Mouse (Mus musculus) C2C12 (cell line): ENCODE results near the gene Usb1. TPM values are rescaled to one million over a fixed set of nuclear protein-coding genes. Genes with fewer than 3 reads are reported as not detected.

Source experiments
- H3K27me3 ChIP-seq: one replicate; pipeline ENCODE4 v1.6.1; 2011; ENCODE audit not compliant: control insufficient read depth, insufficient read depth, insufficient read length
- H3K36me3 ChIP-seq: one replicate; pipeline ENCODE4 v1.6.1; 2011; ENCODE audit not compliant: control insufficient read depth, insufficient read depth
- H3K4me3 ChIP-seq: one replicate; pipeline ENCODE4 v1.5.1; 2011; ENCODE audit warnings: mild to moderate bottlenecking, control low read depth; ENCODE audit not compliant: poor library complexity, insufficient read depth, severe bottlenecking
- H3K79me2 ChIP-seq: one replicate; pipeline ENCODE4 v1.6.1; 2011; ENCODE audit not compliant: control insufficient read depth, insufficient read depth
- H3K79me3 ChIP-seq: one replicate; pipeline ENCODE4 v1.6.1; 2011; ENCODE audit warnings: low read depth, control low read depth
- H3ac ChIP-seq: one replicate; pipeline ENCODE3; 2011; ENCODE audit warnings: low read depth; ENCODE audit not compliant: control insufficient read depth, insufficient read length
- CEBPB ChIP-seq: IDR thresholded peaks from one replicate; pipeline ENCODE4 v1.6.1; 2011; ENCODE audit warnings: low read depth, mild to moderate bottlenecking, control low read depth, moderate library complexity
- CTCF ChIP-seq: IDR thresholded peaks from one replicate; pipeline ENCODE4 v1.5.1; 2011; ENCODE audit not compliant: control insufficient read depth, insufficient read depth, insufficient read length
- FOSL1 ChIP-seq: IDR thresholded peaks from one replicate; pipeline ENCODE4 v1.8.0; 2011; ENCODE audit warnings: mild to moderate bottlenecking, low read length; ENCODE audit not compliant: poor library complexity, insufficient read depth, severe bottlenecking
- MAX ChIP-seq: IDR thresholded peaks from one replicate; pipeline ENCODE4 v1.6.1; 2011; ENCODE audit warnings: mild to moderate bottlenecking, control low read depth
- MYOD1 ChIP-seq: IDR thresholded peaks from one replicate; pipeline ENCODE4 v1.6.1; 2011; ENCODE audit warnings: low read depth; ENCODE audit not compliant: control insufficient read depth, insufficient read length
- MYOG ChIP-seq: IDR thresholded peaks from one replicate; pipeline ENCODE4 v1.6.1; 2011; ENCODE audit not compliant: control insufficient read depth, insufficient read length; ENCODE audit errors: extremely low read depth
- USF1 ChIP-seq: IDR thresholded peaks from one replicate; pipeline ENCODE4 v1.6.1; 2011; ENCODE audit warnings: low read depth, mild to moderate bottlenecking, control low read depth, moderate library complexity
- polyA plus RNA-seq: library from polyadenylated mRNA; unstranded; fragments of >200 nt; fragmentation: generic; extraction: Trizol; gene quantifications from one replicate; pipeline ENCODE4 v1.2.1, GENCODE M21; 2012; ENCODE audit warnings: missing spikeins

Usb1 gene
- polyA plus RNA-seq, 1 experiment, result 38.1 TPM

- Histone ChIP-seq H3K36me3 (no peaks in the 10 kb centered on the region), H3K79me3 (no peaks in the 10 kb centered on the region), H3ac (no peak overlapping the region), H3K27me3 (no peaks in the 10 kb centered on the region), H3K79me2 (no peaks in the 10 kb centered on the region), H3K4me3 (no peak overlapping the region)
- no peak for TF ChIP-seq MAX
- TF ChIP-seq USF1, result no peak
- no peak for TF ChIP-seq MYOD1
- no peak for TF ChIP-seq MYOG
- no peak for TF ChIP-seq CEBPB
- TF ChIP-seq FOSL1, result no peak
- TF ChIP-seq CTCF, result no peak
Measured at GRCm38 (mm10) chr8:95391101-95391500, 59.0 kb downstream of the Usb1 start.

- Histone ChIP-seq H3K79me2 (no peaks in the 10 kb centered on the region), H3ac (no peak overlapping the region), H3K27me3 (no peaks in the 10 kb centered on the region), H3K36me3 (no peaks in the 10 kb centered on the region), H3K4me3 (no peak overlapping the region), H3K79me3 (no peaks in the 10 kb centered on the region)
- TF ChIP-seq CEBPB (no peak), MAX (no peak), FOSL1 (no peak), CTCF (no peak), MYOG (no peak), USF1 (no peak), MYOD1 (no peak)
Measured at GRCm38 (mm10) chr8:95392604-95393003, 60.5 kb downstream of the Usb1 start.

GRCm38 (mm10) chr8:95395186-95395918, 63.3 kb downstream of the Usb1 start:
- Histone ChIP-seq H3ac (no peak overlapping the region), H3K79me3 (no peaks in the 10 kb centered on the region), H3K36me3 (no peaks in the 10 kb centered on the region), H3K27me3 (no peaks in the 10 kb centered on the region), H3K4me3 (no peak overlapping the region), H3K79me2 (no peaks in the 10 kb centered on the region)
- TF ChIP-seq CTCF (no peak), CEBPB (no peak), USF1 (no peak), MYOD1 (no peak), MAX (no peak), FOSL1 (no peak), MYOG (no peak)

- Histone ChIP-seq H3K36me3 (no peaks in the 10 kb centered on the region), H3K79me3 (no peaks in the 10 kb centered on the region), H3K4me3 (no peak overlapping the region), H3K79me2 (no peaks in the 10 kb centered on the region), H3K27me3 (no peaks in the 10 kb centered on the region), H3ac (no peak overlapping the region)
- TF ChIP-seq USF1 (peak; percentile 26), CTCF (no peak)
Measured at GRCm38 (mm10) chr8:95396752-95397151, 64.7 kb downstream of the Usb1 start.

Other genes starting within 250 kb of the Usb1 start
- 13.8 TPM for gene Kifc3, start 129.5 kb upstream of the Usb1 start, polyA plus RNA-seq
- gene Cngb1, start 25.7 kb upstream of the Usb1 start, polyA plus RNA-seq, result under 0.01 TPM
- not detected for gene Tepp, start 21.7 kb upstream of the Usb1 start, polyA plus RNA-seq
- 5.7 TPM for gene Zfp319, start 334 bp upstream of the Usb1 start, polyA plus RNA-seq
- gene Mmp15, start 20.0 kb downstream of the Usb1 start, polyA plus RNA-seq, result 6.0 TPM
- gene Cfap20, start 102.6 kb downstream of the Usb1 start, polyA plus RNA-seq, result 45.0 TPM
- gene Csnk2a2, start 157.8 kb downstream of the Usb1 start, polyA plus RNA-seq, result 61.0 TPM
- not detected for gene Ccdc113, start 201.8 kb downstream of the Usb1 start, polyA plus RNA-seq
- not detected for gene Prss54, start 244.1 kb downstream of the Usb1 start, polyA plus RNA-seq